Mouse (Mus musculus) hindbrain, embryonic 12.5 days (tissue): Measurements from ENCODE around the gene Frmd4a. TPM values are rescaled to one million over a fixed set of nuclear protein-coding genes. Genes with fewer than 3 reads are reported as not detected.

ENCODE experiments used
- ATAC-seq: fragments of 200-750 bp; cut with Nextera tagmentation; 2 replicates; pipeline ENCODE4 v1.8.0; 2017; ENCODE audit warnings: moderate TSS enrichment; ENCODE audit not compliant: low FRiP score
- H3K27ac ChIP-seq: fragments of 300-500 bp; sonication (generic); 2 replicates; pipeline ENCODE4 v1.5.1; 2016; ENCODE audit warnings: mild to moderate bottlenecking
- H3K27me3 ChIP-seq: fragments of 300-500 bp; sonication (generic); 2 replicates; pipeline ENCODE4 v1.6.1; 2016; ENCODE audit warnings: mild to moderate bottlenecking
- H3K36me3 ChIP-seq: fragments of 300-500 bp; sonication (generic); 2 replicates; pipeline ENCODE4 v1.6.1; 2016; ENCODE audit warnings: mild to moderate bottlenecking
- H3K4me1 ChIP-seq: fragments of 300-500 bp; sonication (generic); 2 replicates; pipeline ENCODE4 v1.6.1; 2016
- H3K4me2 ChIP-seq: fragments of 300-500 bp; sonication (generic); replicated peaks from 2 replicates; pipeline ENCODE4 v1.6.1; 2016; ENCODE audit warnings: mild to moderate bottlenecking
- H3K4me3 ChIP-seq: fragments of 300-500 bp; sonication (generic); 2 replicates; pipeline ENCODE4 v1.5.1; 2016; ENCODE audit warnings: mild to moderate bottlenecking
- H3K9ac ChIP-seq: fragments of 300-500 bp; sonication (generic); 2 replicates; pipeline ENCODE4 v1.6.1; 2016; ENCODE audit warnings: mild to moderate bottlenecking, moderate library complexity
- H3K9me3 ChIP-seq: fragments of 300-500 bp; sonication (generic); replicated peaks from 2 replicates; pipeline ENCODE4 v1.6.1; 2016; ENCODE audit warnings: mild to moderate bottlenecking
- WGBS: fragments of 180-500 bp; shearing (Covaris S2); methylation state at CpG from one replicate; pipeline ENCODE4 v1.1.7; 2016; 5-methylcytosine and 5-hydroxymethylcytosine counted together
- polyA plus RNA-seq: library from polyadenylated mRNA; unstranded; fragments of >200 nt; fragmentation: Nextera tagmentation; extraction: Ambion mirVana; gene quantifications from 2 replicates; pipeline ENCODE4 v1.2.1, GENCODE M21; 2016

Frmd4a gene
- polyA plus RNA-seq, 1 experiment from 2014 or later, result 69.6 TPM

- 22% methylated on average over 11 of the region's 11 CpGs for WGBS
- peak overlapping the region; percentile 15; the same call in 1 of the 2 replicates for H3K4me2 ChIP-seq
- H3K4me1 ChIP-seq, result peaks cover 63% of the 10 kb centered on the region
Observed at GRCm38 (mm10) chr2:4541844-4542628, 524.5 kb downstream of the Frmd4a start.

GRCm38 (mm10) chr2:4542629-4543416 is 525.3 kb downstream of the Frmd4a start:
- H3K9ac ChIP-seq, result no peak overlapping the region
- ATAC-seq, result peak; percentile 30; the same call in 1 of the 2 replicates
- H3K4me3 ChIP-seq, result no peak overlapping the region
- H3K27ac ChIP-seq, result peak overlapping the region; percentile 78
- H3K4me1 ChIP-seq, result peaks cover 66% of the 10 kb centered on the region
- 39% methylated on average over 11 of the region's 11 CpGs for WGBS
- no peaks in the 10 kb centered on the region for H3K9me3 ChIP-seq
- H3K36me3 ChIP-seq, result peaks cover 34% of the 10 kb centered on the region
- no peaks in the 10 kb centered on the region for H3K27me3 ChIP-seq
- no peak overlapping the region for H3K4me2 ChIP-seq

More at GRCm38 (mm10) chr2:4541844-4542628, 524.5 kb downstream of the Frmd4a start:
- no peaks in the 10 kb centered on the region for H3K9me3 ChIP-seq
- no peaks in the 10 kb centered on the region for H3K27me3 ChIP-seq
- 0 out of 2 replicates have a peak overlapping the region, but pooled peaks have one; percentile 32 for H3K9ac ChIP-seq
- ATAC-seq, result peak; percentile 43; the same call in 1 of the 2 replicates
- H3K27ac ChIP-seq, result peak overlapping the region; percentile 78
- peaks cover 40% of the 10 kb centered on the region for H3K36me3 ChIP-seq
- no peak overlapping the region for H3K4me3 ChIP-seq

- ATAC-seq, result peak; percentile 61
- 0% methylated on average over 1 of the region's 1 CpGs for WGBS
- Histone ChIP-seq H3K4me3 (no peak overlapping the region), H3K4me1 (peaks cover 66% of the 10 kb centered on the region), H3K27me3 (no peaks in the 10 kb centered on the region), H3K36me3 (peaks cover 29% of the 10 kb centered on the region), H3K9me3 (no peaks in the 10 kb centered on the region), H3K4me2 (no peak overlapping the region), H3K27ac (peak overlapping the region; percentile 78), H3K9ac (no peak overlapping the region)
Observed at GRCm38 (mm10) chr2:4543417-4543775, 525.9 kb downstream of the Frmd4a start.

- 66% methylated on average over 5 of the region's 5 CpGs for WGBS
- Histone ChIP-seq H3K9ac (no peak overlapping the region), H3K4me3 (no peak overlapping the region), H3K9me3 (no peaks in the 10 kb centered on the region), H3K36me3 (peaks cover 25% of the 10 kb centered on the region), H3K4me2 (no peak overlapping the region), H3K27me3 (no peaks in the 10 kb centered on the region), H3K27ac (0 out of 2 replicates have a peak overlapping the region, but pooled peaks have one; percentile 5), H3K4me1 (peaks cover 65% of the 10 kb centered on the region)
- ATAC-seq, result no peak
Observed at GRCm38 (mm10) chr2:4544360-4544759, 526.8 kb downstream of the Frmd4a start.

GRCm38 (mm10) chr2:4545261-4545660 is 527.7 kb downstream of the Frmd4a start:
- Histone ChIP-seq H3K27me3 (no peaks in the 10 kb centered on the region), H3K4me3 (no peak overlapping the region), H3K4me2 (no peak overlapping the region), H3K36me3 (peaks cover 27% of the 10 kb centered on the region), H3K27ac (no peak overlapping the region), H3K9me3 (no peaks in the 10 kb centered on the region), H3K9ac (no peak overlapping the region), H3K4me1 (peaks cover 56% of the 10 kb centered on the region)
- no peak for ATAC-seq
- WGBS, result 87% methylated on average over 6 of the region's 6 CpGs

- no peak overlapping the region for H3K27ac ChIP-seq
- H3K4me1 ChIP-seq, result peaks cover 49% of the 10 kb centered on the region
- H3K27me3 ChIP-seq, result no peaks in the 10 kb centered on the region
- peaks cover 39% of the 10 kb centered on the region for H3K36me3 ChIP-seq
- 87% methylated on average over 5 of the region's 5 CpGs for WGBS
- ATAC-seq, result no peak
- no peak overlapping the region for H3K9ac ChIP-seq
- no peaks in the 10 kb centered on the region for H3K9me3 ChIP-seq
- no peak overlapping the region for H3K4me3 ChIP-seq
- no peak overlapping the region for H3K4me2 ChIP-seq
Observed at GRCm38 (mm10) chr2:4547003-4547662, 529.6 kb downstream of the Frmd4a start.

GRCm38 (mm10) chr2:4549271-4549670 is 531.8 kb downstream of the Frmd4a start:
- Histone ChIP-seq H3K4me3 (no peak overlapping the region), H3K27ac (no peak overlapping the region), H3K36me3 (peaks cover 41% of the 10 kb centered on the region), H3K27me3 (no peaks in the 10 kb centered on the region), H3K9me3 (no peaks in the 10 kb centered on the region), H3K4me1 (peaks cover 30% of the 10 kb centered on the region), H3K9ac (no peak overlapping the region), H3K4me2 (no peak overlapping the region)
- ATAC-seq, result no peak
- WGBS, result 93% methylated on average over 14 of the region's 14 CpGs

- ATAC-seq, result no peak
- Histone ChIP-seq H3K4me2 (no peak overlapping the region), H3K27ac (no peak overlapping the region; the same call in 1 of the 2 replicates), H3K36me3 (peaks cover 33% of the 10 kb centered on the region), H3K9me3 (no peaks in the 10 kb centered on the region), H3K27me3 (no peaks in the 10 kb centered on the region), H3K4me3 (no peak overlapping the region), H3K9ac (no peak overlapping the region), H3K4me1 (peaks cover 29% of the 10 kb centered on the region)
- WGBS, result 92% methylated on average over 10 of the region's 10 CpGs
Observed at GRCm38 (mm10) chr2:4550017-4550763, 532.7 kb downstream of the Frmd4a start.

GRCm38 (mm10) chr2:4551438-4551837 is 533.9 kb downstream of the Frmd4a start:
- Histone ChIP-seq H3K27me3 (no peaks in the 10 kb centered on the region), H3K4me1 (peaks cover 38% of the 10 kb centered on the region), H3K27ac (peak overlapping the region; percentile 60), H3K4me2 (no peak overlapping the region), H3K9me3 (no peaks in the 10 kb centered on the region), H3K4me3 (no peak overlapping the region), H3K9ac (no peak overlapping the region), H3K36me3 (peaks cover 25% of the 10 kb centered on the region)
- ATAC-seq, result no peak
- WGBS, result 20% methylated on average over 2 of the region's 2 CpGs

- H3K36me3 ChIP-seq, result peaks cover 25% of the 10 kb centered on the region
- 52% methylated on average over 2 of the region's 2 CpGs for WGBS
- no peaks in the 10 kb centered on the region for H3K9me3 ChIP-seq
- ATAC-seq, result no peak
- H3K9ac ChIP-seq, result no peak overlapping the region
- H3K4me1 ChIP-seq, result peaks cover 43% of the 10 kb centered on the region
- no peak overlapping the region for H3K4me3 ChIP-seq
- peak overlapping the region; percentile 60 for H3K27ac ChIP-seq
- no peaks in the 10 kb centered on the region for H3K27me3 ChIP-seq
- H3K4me2 ChIP-seq, result no peak overlapping the region
Observed at GRCm38 (mm10) chr2:4551866-4552265, 534.3 kb downstream of the Frmd4a start.

GRCm38 (mm10) chr2:4552486-4552885 is 535.0 kb downstream of the Frmd4a start:
- no peak overlapping the region for H3K4me2 ChIP-seq
- no peak overlapping the region for H3K9ac ChIP-seq
- H3K27me3 ChIP-seq, result no peaks in the 10 kb centered on the region
- WGBS, result 91% methylated on average over 4 of the region's 4 CpGs
- H3K9me3 ChIP-seq, result no peaks in the 10 kb centered on the region
- no peak overlapping the region for H3K4me3 ChIP-seq
- ATAC-seq, result no peak
- 0 out of 2 replicates have a peak overlapping the region, but pooled peaks have one; percentile 60 for H3K27ac ChIP-seq
- peaks cover 49% of the 10 kb centered on the region for H3K4me1 ChIP-seq
- peaks cover 25% of the 10 kb centered on the region for H3K36me3 ChIP-seq
